Mouse (Mus musculus) megakaryocyte, embryonic 14.5 days (primary cell): ENCODE measurements around the gene B3galt4.

ENCODE experiments used
- FLI1 ChIP-seq: IDR thresholded peaks from 2 replicates; pipeline ENCODE4 v1.6.1; 2012; ENCODE audit warnings: low read length, inconsistent platforms, mixed read lengths
- GATA1 ChIP-seq: IDR thresholded peaks from 3 replicates; pipeline ENCODE4 v1.6.1; 2012; ENCODE audit warnings: mixed read lengths, low read length, inconsistent platforms, borderline replicate concordance

GRCm38 (mm10) chr17:33950131-33950625, 1.1 kb downstream of the B3galt4 start:
- TF ChIP-seq FLI1 = no peak
- TF ChIP-seq GATA1 = no peak
